Mouse (Mus musculus): Measurements from ENCODE around the gene 6430571L13Rik.
"Not testable (repeated sequence)": the region's sequence is repeated elsewhere in the genome, so short reads cannot be mapped to it uniquely, and the experiment has no call there.

The 6430571L13Rik gene

GRCm38 (mm10) chr9:107306673-107307072 lies 33.7 kb upstream of the 6430571L13Rik start:
- DNase-seq (ENCODE audit: extremely low read depth, insufficient read length, low spot score), result not testable (repeated sequence)

GRCm38 (mm10) chr9:107307099-107307872 lies 33.1 kb upstream of the 6430571L13Rik start:
- no peak for DNase-seq (ENCODE audit: extremely low read depth, insufficient read length, low spot score)

GRCm38 (mm10) chr9:107307886-107308285 lies 32.5 kb upstream of the 6430571L13Rik start:
- no peak for DNase-seq (ENCODE audit: extremely low read depth, insufficient read length, low spot score)

- no peak for DNase-seq (ENCODE audit: extremely low read depth, insufficient read length, low spot score)
Observed at GRCm38 (mm10) chr9:107308346-107309000, 31.9 kb upstream of the 6430571L13Rik start.

GRCm38 (mm10) chr9:107309171-107309570 lies 31.2 kb upstream of the 6430571L13Rik start:
- DNase-seq (ENCODE audit: extremely low read depth, insufficient read length, low spot score), result no peak

DNA sequence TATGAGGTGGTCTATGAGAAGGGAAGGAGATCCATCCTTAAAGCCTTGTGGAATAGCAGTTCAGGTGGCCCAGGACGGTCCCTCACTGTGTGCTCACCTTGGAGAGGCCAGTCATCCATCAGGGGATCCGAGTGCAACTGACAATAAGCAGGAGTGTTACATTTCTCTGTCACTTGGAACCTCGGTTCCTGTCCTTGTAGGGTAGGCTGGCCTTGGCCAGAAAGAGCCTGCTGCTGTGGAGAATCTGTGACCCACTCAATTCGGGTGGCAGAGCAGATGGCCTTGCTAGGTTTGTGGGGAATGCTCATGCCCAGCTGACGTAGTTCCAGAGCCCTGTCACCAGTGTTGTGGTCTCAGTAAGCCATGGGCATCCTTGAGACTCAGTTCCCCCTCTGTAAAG lies 30.8 kb upstream of the 6430571L13Rik start:
- DNase-seq (ENCODE audit: extremely low read depth, insufficient read length, low spot score), result no peak

DNA sequence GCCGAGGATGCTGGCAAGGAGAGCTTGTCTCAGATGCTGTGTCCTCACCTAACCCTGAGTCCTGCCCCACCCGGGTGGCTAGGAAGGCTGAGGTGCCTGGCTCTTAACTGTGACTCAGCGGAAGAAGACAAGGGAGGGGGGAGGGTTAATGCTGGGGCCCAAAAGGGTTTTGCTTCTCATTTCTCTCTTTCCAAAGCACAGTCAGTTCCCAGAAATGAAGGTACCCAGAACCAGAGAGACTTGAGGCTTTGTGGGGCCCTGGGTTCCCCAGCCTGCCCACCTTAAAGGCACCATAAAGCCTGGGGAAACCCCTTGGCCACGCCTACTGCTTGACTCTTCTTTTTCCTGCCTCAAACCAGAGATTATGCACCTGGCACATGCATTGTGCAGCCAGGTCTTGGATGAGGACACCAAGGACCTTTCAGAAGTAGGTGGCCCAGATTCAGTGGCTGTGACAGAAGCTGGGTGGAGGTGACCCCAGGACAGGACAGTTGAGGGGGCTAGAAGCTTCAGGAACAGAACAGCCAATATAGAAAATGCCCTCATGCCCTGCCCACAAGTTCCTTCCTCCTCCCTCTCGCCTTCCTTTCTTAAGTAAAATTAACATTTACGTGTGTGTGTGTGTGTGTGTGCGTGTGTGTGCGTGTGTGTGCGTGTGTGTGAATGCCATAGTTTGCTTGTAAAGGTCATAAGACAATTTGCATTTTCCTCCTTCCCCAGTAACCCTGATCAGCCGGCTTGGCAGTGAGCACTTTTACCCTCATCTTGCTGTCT lies 27.4 kb upstream of the 6430571L13Rik start:
- no peak for DNase-seq (ENCODE audit: extremely low read depth, insufficient read length, low spot score)

GRCm38 (mm10) chr9:107313926-107314325 lies 26.5 kb upstream of the 6430571L13Rik start:
- no peak for DNase-seq (ENCODE audit: extremely low read depth, insufficient read length, low spot score)

DNA sequence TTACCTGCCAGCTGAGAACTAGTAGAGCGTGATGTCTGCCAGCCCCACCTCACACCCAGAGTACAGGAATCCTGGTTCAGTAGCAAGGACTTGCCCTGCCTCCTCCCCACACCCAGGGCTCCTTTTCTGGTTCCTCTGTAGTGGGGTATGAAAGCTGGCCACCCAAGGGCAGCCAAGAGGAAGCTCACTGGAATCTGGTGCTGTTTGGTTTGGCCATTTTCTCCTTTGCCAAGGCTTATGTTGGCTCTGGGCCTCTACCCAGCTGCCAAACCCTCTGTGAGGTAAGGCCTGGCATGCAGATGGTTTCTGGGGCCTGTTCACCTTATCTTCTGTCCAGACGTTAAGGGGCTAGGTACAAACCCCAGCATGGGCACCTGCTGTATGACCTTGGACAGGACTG lies 24.6 kb upstream of the 6430571L13Rik start:
- DNase-seq (ENCODE audit: extremely low read depth, insufficient read length, low spot score), result no peak

DNA sequence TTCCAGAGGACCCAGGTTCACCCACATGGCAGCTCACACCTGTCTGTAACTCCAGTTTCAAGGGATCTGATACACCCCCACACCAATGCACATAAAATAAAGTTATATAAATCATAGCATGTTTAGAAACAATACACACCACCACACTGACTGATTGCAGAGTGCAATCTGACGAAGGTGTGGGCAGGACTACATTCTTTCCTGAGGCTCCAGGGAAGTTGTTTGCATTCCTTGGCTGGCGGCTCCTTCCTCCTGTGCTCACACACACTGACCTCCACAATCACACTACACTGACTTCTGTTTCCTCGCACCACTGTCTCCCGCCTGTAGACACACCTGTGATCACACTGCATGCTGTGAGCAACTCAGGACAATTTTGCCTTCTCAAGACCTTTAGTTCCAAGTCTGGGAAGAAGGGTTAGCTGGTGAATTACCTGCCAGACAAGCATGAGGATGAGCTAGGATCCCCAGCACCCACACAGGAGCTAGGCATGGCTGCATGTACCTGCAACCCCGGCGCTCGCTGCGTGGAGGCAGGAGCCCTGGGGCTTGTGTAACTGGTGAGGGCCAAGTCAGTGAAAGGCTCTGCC lies 17.8 kb upstream of the 6430571L13Rik start:
- DNase-seq (ENCODE audit: extremely low read depth, insufficient read length, low spot score), result no peak

GRCm38 (mm10) chr9:107323558-107323957 lies 16.8 kb upstream of the 6430571L13Rik start:
- no peak for DNase-seq (ENCODE audit: extremely low read depth, insufficient read length, low spot score)

DNA sequence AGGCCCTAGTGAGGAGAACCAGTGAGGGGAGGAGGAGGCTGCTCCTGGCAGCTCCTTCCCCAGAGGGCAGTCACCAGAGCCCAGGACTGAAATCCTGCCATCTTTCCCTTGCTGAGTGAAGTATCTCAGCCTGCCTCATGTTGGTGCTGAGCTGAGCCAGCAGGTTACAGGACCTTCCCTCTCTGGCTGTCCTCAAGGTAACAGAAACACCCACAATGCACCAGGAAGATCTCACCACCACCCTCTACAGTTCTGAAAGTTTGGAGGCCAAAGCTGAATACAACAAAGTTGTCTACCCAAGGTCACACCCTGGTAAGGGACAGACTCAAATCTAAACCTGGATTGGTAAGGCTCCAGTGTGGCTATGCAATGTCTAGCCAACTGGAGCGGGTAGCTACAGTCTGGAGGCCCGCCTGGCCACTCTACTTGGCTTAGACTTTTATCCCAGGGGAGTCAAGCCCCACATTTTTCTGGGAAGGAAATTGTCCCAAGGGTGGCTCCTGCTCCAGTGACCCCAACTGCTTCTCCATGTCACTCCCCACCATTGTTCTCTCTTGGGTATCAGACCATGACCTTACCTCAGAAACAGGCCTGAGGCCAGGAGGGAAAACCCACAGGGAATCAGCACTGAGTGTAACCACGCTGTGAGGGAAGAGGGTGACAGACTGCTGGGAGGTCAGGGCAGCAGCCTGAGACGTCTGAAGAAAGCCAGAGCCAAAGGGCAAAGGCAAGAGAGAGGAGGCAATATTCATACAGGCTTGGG lies 15.4 kb upstream of the 6430571L13Rik start:
- DNase-seq (ENCODE audit: extremely low read depth, insufficient read length, low spot score), result no peak

GRCm38 (mm10) chr9:107325904-107326303 lies 14.5 kb upstream of the 6430571L13Rik start:
- no peak for DNase-seq (ENCODE audit: extremely low read depth, insufficient read length, low spot score)

DNA sequence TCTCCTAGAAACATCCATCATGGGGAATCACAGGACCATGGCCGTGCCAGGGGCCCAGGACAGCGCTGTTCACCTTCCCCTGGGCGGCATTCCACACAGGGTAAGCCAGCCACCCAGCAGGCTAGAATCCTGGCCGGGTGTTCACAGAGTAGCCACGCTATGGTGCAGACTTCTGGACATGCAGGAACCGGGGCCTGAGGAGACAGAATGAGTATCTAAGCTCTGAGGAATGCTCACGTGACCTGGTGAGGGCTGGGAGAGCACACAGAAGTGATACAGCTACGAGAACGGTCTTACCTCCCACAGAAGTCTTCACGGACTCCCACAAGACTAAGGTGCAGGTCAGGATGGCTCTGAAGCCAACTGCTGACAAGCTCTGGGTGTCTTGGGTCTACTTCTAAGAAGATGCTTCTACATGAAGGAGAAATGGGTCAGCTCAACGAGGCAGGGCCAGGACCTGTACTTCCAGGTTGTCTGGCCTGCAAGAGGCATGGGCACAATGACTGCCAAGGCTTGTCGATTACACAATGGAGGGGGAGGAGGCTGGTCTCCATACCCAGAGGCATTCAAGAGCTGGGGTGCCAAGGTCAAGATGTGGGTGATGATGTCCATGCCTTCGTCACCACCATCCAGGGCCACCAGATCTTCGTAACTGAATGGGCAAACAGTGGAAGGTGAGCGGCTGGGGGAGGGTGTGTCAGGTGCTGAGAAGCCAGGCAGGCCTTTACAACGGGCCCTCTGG lies 12.4 kb upstream of the 6430571L13Rik start:
- DNase-seq (ENCODE audit: extremely low read depth, insufficient read length, low spot score), result no peak

DNA sequence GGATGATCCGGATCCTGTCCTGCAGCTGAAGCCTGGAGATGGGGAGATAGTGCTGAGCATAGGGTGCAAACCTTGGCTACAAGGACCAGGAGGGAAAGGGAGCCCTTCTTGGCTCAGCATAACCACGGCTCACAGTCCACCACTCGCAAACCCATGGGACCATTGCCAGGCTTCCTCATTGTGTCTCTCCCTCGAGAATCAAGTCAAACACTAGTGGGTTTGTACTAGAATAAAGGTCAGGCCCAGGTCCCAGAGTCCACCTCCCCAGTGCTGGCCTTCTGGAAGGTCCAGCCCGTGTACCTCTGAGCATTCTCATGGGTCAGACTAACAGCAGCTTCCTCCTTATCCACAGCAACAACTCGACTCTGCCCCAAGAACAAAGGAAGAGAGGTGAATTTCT lies 9.6 kb upstream of the 6430571L13Rik start:
- no peak for DNase-seq (ENCODE audit: extremely low read depth, insufficient read length, low spot score)

DNA sequence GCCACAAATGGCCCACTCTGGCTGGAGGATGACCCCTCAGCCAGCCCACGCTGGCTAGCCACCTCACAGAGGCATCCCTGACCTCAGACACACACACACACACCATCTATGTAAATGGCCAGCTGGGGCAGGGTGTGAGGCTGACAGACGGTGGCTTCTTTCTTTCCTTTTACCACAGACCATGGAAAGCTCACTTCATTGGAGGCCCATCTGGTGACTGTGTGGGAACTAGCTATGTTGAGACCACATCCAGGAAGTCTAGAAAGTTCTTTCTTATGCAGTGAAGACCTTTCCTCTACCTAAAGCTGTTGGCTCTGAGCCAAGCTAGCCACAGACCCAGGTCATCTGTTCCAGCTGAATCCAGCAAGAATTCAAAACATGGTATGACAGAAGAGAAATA lies 6.7 kb upstream of the 6430571L13Rik start:
- DNase-seq (ENCODE audit: extremely low read depth, insufficient read length, low spot score), result no peak

DNA sequence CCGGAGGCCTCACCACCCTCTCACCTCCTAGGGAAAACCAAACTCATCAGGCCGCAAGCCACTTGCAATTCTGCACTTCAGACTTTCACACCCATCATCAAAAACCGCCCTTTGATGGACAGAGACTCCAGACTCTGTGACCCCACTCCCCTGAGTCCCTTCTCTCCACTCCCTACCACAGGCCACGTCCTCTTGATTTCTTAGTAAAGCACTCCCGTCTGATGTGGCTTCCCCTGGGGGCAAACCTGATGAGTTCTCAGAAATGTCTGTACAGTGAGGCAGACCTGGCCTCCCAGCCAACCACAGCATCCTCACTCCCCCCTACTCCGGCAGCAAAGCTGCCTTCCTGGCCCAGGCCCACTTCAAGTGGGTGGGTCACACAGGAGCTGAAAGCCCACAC lies 6.0 kb upstream of the 6430571L13Rik start:
- no peak for DNase-seq (ENCODE audit: extremely low read depth, insufficient read length, low spot score)

DNA sequence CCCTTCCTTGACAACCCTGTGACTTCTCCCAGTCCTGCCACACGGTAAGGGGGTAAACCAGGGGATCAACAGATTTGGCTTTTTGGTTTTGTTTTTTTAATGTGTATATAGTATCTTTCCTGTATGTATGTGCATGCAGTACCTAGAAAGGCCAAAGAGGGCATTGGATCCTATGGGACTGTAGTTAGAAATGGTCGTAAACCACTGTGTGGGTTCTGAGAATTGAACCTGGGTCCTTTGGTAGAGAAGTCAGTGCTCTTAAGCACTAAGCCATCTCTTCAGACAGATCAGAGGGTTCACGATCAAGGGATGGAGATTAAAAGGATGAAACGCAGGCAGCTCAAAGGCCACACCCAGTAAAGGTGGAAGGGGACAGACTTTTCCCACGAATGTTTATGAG lies 5.4 kb upstream of the 6430571L13Rik start:
- DNase-seq (ENCODE audit: extremely low read depth, insufficient read length, low spot score), result no peak

GRCm38 (mm10) chr9:107335909-107336308 lies 4.5 kb upstream of the 6430571L13Rik start:
- peak; percentile 57 for DNase-seq (ENCODE audit: extremely low read depth, insufficient read length, low spot score)

DNA sequence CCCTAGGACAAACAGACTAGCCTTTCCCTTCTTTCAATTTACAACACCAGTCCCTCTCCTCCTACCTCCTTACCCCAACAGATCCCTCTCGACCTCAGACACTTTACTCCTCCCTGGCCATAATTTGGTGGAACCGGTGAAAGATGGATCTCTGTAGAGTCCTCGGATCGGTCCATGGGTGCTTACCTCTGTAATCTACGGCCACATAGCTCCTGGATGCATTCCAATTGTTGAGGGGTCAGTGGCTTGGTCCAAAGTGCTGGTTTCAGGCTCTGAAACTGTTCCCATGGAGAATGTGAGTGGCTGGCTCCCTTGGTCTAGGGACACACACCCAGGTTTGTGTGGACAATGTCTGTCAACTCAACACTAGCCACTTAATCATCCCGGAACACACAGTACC lies 4.0 kb upstream of the 6430571L13Rik start:
- DNase-seq (ENCODE audit: extremely low read depth, insufficient read length, low spot score), result no peak

Measured in 3134 (cell line).